Mouse (Mus musculus): ENCODE data around the gene Trim43a. TPM values are rescaled to one million over a fixed set of nuclear protein-coding genes. Genes with fewer than 3 reads are reported as not detected.
A peak's percentile ranks its signal among the peaks of the same experiment; 100 is the strongest.
"Not testable (repeated sequence)": the region's sequence is repeated elsewhere in the genome, so short reads cannot be mapped to it uniquely, and the experiment has no call there.

The Trim43a gene
- polyA plus RNA-seq, 1 experiment from 2014 or later, result 0.07 TPM

GRCm38 (mm10) chr9:88570471-88570870 lies 10.2 kb upstream of the Trim43a start:
- H3K4me3 ChIP-seq; DNase-seq (ENCODE audit: low spot score); H3K4me1 ChIP-seq; H3K27me3 ChIP-seq (replicated peaks; ENCODE audit: low read depth, poor library complexity, severe bottlenecking); H3K27ac ChIP-seq (replicated peaks): not testable (repeated sequence)
- peaks cover 49% of the 10 kb centered on the region for H3K36me3 ChIP-seq (replicated peaks)
- H3K9me3 ChIP-seq, result peaks cover 29% of the 10 kb centered on the region
- WGBS, result 95% methylated on average over 3 of the region's 3 CpGs

GRCm38 (mm10) chr9:88593708-88594107 lies 13.0 kb downstream of the Trim43a start:
- H3K27me3 ChIP-seq (replicated peaks; ENCODE audit: low read depth, poor library complexity, severe bottlenecking); H3K9me3 ChIP-seq; H3K4me1 ChIP-seq; DNase-seq (ENCODE audit: low spot score); H3K27ac ChIP-seq (replicated peaks); H3K4me3 ChIP-seq; H3K36me3 ChIP-seq (replicated peaks): not testable (repeated sequence)
- 84% methylated on average over 6 of the region's 6 CpGs for WGBS

- H3K4me3 ChIP-seq, result peak overlapping the region; percentile 56
- H3K27ac ChIP-seq (replicated peaks), result peak overlapping the region; percentile 67
- not testable (repeated sequence) for H3K27me3 ChIP-seq (replicated peaks; ENCODE audit: low read depth, poor library complexity, severe bottlenecking); H3K36me3 ChIP-seq (replicated peaks); H3K9me3 ChIP-seq; H3K4me1 ChIP-seq
- peak; percentile 94 for DNase-seq (ENCODE audit: low spot score)
- 1% methylated on average over 50 of the region's 50 CpGs for WGBS
Measured at GRCm38 (mm10) chr9:88599206-88600162, 18.8 kb downstream of the Trim43a start.

GRCm38 (mm10) chr9:88625803-88626514 lies 45.3 kb downstream of the Trim43a start:
- not testable (repeated sequence) for H3K27ac ChIP-seq (replicated peaks); H3K4me3 ChIP-seq; H3K27me3 ChIP-seq (replicated peaks; ENCODE audit: low read depth, poor library complexity, severe bottlenecking); H3K9me3 ChIP-seq; H3K4me1 ChIP-seq; H3K36me3 ChIP-seq (replicated peaks); DNase-seq (ENCODE audit: low spot score)
- WGBS, result 74% methylated on average over 17 of the region's 20 CpGs

GRCm38 (mm10) chr9:88638125-88638524 lies 57.4 kb downstream of the Trim43a start:
- H3K4me1 ChIP-seq; H3K36me3 ChIP-seq (replicated peaks); H3K27me3 ChIP-seq (replicated peaks; ENCODE audit: low read depth, poor library complexity, severe bottlenecking); H3K27ac ChIP-seq (replicated peaks); H3K4me3 ChIP-seq; DNase-seq (ENCODE audit: low spot score); H3K9me3 ChIP-seq: not testable (repeated sequence)
- 86% methylated on average over 1 of the region's 1 CpGs for WGBS

Other genes starting within 250 kb of the Trim43a start
- gene Snx14, start 141.9 kb upstream of the Trim43a start, polyA plus RNA-seq (2016; fragmentation: Nextera tagmentation; extraction: Ambion mirVana), result 17.9 and 18.4 TPM in 2 replicates
- 1.2 and 1.7 TPM in 2 replicates for gene Gm20537, start 124.3 kb upstream of the Trim43a start, polyA plus RNA-seq (2016; fragmentation: Nextera tagmentation; extraction: Ambion mirVana)
- 133 TPM in 2 replicates for gene Syncrip, start 98.3 kb upstream of the Trim43a start, polyA plus RNA-seq (2016; fragmentation: Nextera tagmentation; extraction: Ambion mirVana)
- 7.0 and 8.5 TPM in 2 replicates for gene Zfp949, start 32.9 kb upstream of the Trim43a start, polyA plus RNA-seq (2016; fragmentation: Nextera tagmentation; extraction: Ambion mirVana)
- gene Mthfsl, start 139.4 kb downstream of the Trim43a start, polyA plus RNA-seq (2016; fragmentation: Nextera tagmentation; extraction: Ambion mirVana), result 30.9 and 31.4 TPM in 2 replicates
- gene Bcl2a1d, start 151.0 kb downstream of the Trim43a start, polyA plus RNA-seq (2016; fragmentation: Nextera tagmentation; extraction: Ambion mirVana), result not detected in 2 replicates